Mouse (Mus musculus): ENCODE measurements around the gene Pde1a.

Pde1a gene

GRCm38 (mm10) chr2:80046751-80047513, 82.3 kb downstream of the Pde1a start:
- no peak for DNase-seq (ENCODE audit: low spot score in 2 of 2)

GRCm38 (mm10) chr2:80038642-80039445, 90.4 kb downstream of the Pde1a start:
- peak; percentile 70 to 84 for DNase-seq (ENCODE audit: low spot score in 2 of 2)

- peak in 1 of 2 experiments; percentile 27 for DNase-seq (ENCODE audit: low spot score in 2 of 2)
Measured at GRCm38 (mm10) chr2:80037971-80038370, 91.3 kb downstream of the Pde1a start.

GRCm38 (mm10) chr2:80029051-80029450, 100.2 kb downstream of the Pde1a start:
- no peak for DNase-seq (ENCODE audit: low spot score in 2 of 2)

- no peak for DNase-seq (ENCODE audit: low spot score in 2 of 2)
Measured at GRCm38 (mm10) chr2:80026053-80026452, 103.2 kb downstream of the Pde1a start.

GRCm38 (mm10) chr2:80025597-80025996, 103.7 kb downstream of the Pde1a start:
- no peak for DNase-seq (ENCODE audit: low spot score in 2 of 2)

GRCm38 (mm10) chr2:80025038-80025437, 104.2 kb downstream of the Pde1a start:
- peak in 1 of 2 experiments; percentile 19 for DNase-seq (ENCODE audit: low spot score in 2 of 2)

GRCm38 (mm10) chr2:80014161-80014560, 115.1 kb downstream of the Pde1a start:
- peak; percentile 31 to 36 for DNase-seq (ENCODE audit: low spot score in 2 of 2)

- DNase-seq (ENCODE audit: low spot score in 2 of 2), result peak; percentile 51 to 67
Measured at GRCm38 (mm10) chr2:80013060-80013459, 116.2 kb downstream of the Pde1a start.

GRCm38 (mm10) chr2:79999168-79999567, 130.1 kb downstream of the Pde1a start:
- DNase-seq (ENCODE audit: low spot score in 2 of 2), result no peak

- peak in 1 of 2 experiments; percentile 10 for DNase-seq (ENCODE audit: low spot score in 2 of 2)
Measured at GRCm38 (mm10) chr2:79998460-79998859, 130.8 kb downstream of the Pde1a start.

- DNase-seq (ENCODE audit: low spot score in 2 of 2), result no peak
Measured at GRCm38 (mm10) chr2:79991642-79992041, 137.6 kb downstream of the Pde1a start.

GRCm38 (mm10) chr2:79983778-79984177, 145.5 kb downstream of the Pde1a start:
- no peak for DNase-seq (ENCODE audit: low spot score in 2 of 2)

- DNase-seq (ENCODE audit: low spot score in 2 of 2), result peak; percentile 80
Measured at GRCm38 (mm10) chr2:79983222-79983632, 146.0 kb downstream of the Pde1a start.

- no peak for DNase-seq (ENCODE audit: low spot score in 2 of 2)
Measured at GRCm38 (mm10) chr2:79981781-79982180, 147.5 kb downstream of the Pde1a start.

- no peak for DNase-seq (ENCODE audit: low spot score in 2 of 2)
Measured at GRCm38 (mm10) chr2:79978992-79979391, 150.3 kb downstream of the Pde1a start.

- DNase-seq (ENCODE audit: low spot score in 2 of 2), result no peak
Measured at GRCm38 (mm10) chr2:79977259-79977658, 152.0 kb downstream of the Pde1a start.

GRCm38 (mm10) chr2:79975947-79976346, 153.3 kb downstream of the Pde1a start:
- no peak for DNase-seq (ENCODE audit: low spot score in 2 of 2)

- DNase-seq (ENCODE audit: low spot score in 2 of 2), result no peak
Measured at GRCm38 (mm10) chr2:79972271-79972670, 157.0 kb downstream of the Pde1a start.

- no peak for DNase-seq (ENCODE audit: low spot score in 2 of 2)
Measured at GRCm38 (mm10) chr2:79969594-79969993, 159.7 kb downstream of the Pde1a start.

- DNase-seq (ENCODE audit: low spot score in 2 of 2), result peak in 1 of 2 experiments; percentile 28
Measured at GRCm38 (mm10) chr2:79966681-79967506, 162.4 kb downstream of the Pde1a start.

- DNase-seq (ENCODE audit: low spot score in 2 of 2), result no peak
Measured at GRCm38 (mm10) chr2:79966086-79966485, 163.2 kb downstream of the Pde1a start.
